Mouse (Mus musculus) c-Kit-positive CD71-positive TER-119-negative erythroid progenitor cells, embryonic 14.5 days (primary cell): ENCODE results near the gene Thap12.

ENCODE experiments used
- DNase-seq: peaks from one replicate; pipeline ENCODE4 v3.0.0-alpha.2; 2013; ENCODE audit warnings: low read depth

Thap12 gene

GRCm38 (mm10) chr7:98756556-98756955, 53.7 kb downstream of the Thap12 start:
- no peak for DNase-seq

- no peak for DNase-seq
Observed at GRCm38 (mm10) chr7:98760126-98760525, 57.2 kb downstream of the Thap12 start.

GRCm38 (mm10) chr7:98763911-98764310, 61.0 kb downstream of the Thap12 start:
- DNase-seq, result no peak

- no peak for DNase-seq
Observed at GRCm38 (mm10) chr7:98767261-98767660, 64.4 kb downstream of the Thap12 start.
